Mouse (Mus musculus): ENCODE results near the gene Tmem235.
A peak's percentile ranks its signal among the peaks of the same experiment; 100 is the strongest.
"Not testable (repeated sequence)": the region's sequence is repeated elsewhere in the genome, so short reads cannot be mapped to it uniquely, and the experiment has no call there.

The Tmem235 gene

DNA sequence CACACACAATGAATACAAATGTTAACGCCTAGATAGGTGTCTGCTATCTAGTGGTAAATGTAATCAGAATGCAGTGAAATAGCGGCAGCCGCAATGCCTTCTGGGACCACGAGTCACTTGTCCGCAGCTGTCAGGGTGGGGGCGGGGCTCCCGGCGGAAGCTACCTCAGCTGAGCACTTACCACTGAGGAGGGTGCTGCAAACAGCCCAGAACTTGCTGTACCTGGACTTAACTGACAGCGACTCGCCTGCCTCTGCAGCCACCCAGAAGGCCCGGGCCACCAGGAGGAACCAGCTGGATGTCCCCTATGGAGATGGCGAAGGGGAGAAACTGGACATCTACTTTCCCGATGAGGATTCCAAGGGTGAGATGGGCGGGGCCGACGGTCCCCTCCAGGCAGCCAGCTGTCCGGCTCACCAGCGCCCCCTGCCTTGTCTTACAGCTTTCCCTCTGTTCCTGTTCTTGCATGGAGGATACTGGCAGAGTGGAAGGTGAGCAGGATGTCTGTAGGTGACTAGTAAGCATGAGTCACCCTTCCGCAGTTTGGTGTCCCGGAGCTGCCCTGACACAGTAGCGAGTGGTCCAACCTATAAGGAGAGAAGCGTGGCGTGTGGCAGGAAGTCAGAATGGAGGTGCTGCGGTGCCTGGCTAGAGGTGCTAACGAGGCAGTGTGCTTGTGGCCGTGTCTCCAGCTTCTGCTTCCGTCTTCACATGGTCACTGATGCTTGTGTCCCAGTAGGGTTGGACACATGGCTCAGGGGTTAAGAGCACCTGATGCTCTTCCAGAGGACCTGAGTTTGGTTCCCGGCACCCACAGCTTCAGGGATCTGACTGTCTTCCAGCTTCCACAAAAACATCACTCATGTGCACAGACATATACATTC is 28.2 kb upstream of the Tmem235 start:
- peak; percentile 90 for DNase-seq (ENCODE audit: extremely low spot score)

DNA sequence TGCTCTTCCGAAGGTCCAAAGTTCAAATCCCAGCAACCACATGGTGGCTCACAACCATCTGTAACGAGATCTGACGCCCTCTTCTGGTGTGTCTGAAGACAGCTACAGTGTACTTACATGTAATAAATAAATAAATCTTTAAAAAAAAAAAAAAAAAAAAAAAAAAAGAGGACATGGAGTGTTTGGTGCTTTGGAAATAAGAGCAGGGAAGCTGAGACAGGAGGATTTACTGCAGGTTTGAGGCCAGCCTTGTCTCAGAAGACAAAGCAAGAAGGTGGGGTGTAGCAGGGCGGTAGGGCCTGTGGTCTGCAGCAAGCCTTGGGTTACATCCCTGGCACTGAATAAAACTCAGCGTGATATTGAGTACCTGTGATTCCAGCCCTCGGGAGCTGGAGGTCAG is 27.0 kb upstream of the Tmem235 start:
- DNase-seq (ENCODE audit: extremely low spot score), result not testable (repeated sequence)

DNA sequence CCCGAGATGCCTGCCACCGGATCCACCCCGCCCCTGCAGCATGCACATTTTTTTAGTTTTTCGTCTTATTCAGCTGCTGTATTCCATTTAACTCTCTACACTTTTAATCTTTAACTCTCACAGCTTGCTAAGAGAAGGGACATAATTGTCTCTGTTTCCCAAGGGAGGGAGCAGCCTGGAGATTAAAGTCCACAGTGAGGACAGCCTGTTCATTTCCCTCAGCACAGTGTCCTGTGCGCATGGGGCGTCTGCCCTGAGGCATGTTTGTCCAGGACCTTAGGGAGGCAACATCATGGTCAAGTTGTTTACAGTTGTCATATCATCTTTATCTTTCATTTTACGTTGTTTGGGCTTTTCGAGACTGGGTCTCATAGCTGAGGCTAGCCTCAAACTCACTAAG is 26.5 kb upstream of the Tmem235 start:
- DNase-seq (ENCODE audit: extremely low spot score), result no peak

DNA sequence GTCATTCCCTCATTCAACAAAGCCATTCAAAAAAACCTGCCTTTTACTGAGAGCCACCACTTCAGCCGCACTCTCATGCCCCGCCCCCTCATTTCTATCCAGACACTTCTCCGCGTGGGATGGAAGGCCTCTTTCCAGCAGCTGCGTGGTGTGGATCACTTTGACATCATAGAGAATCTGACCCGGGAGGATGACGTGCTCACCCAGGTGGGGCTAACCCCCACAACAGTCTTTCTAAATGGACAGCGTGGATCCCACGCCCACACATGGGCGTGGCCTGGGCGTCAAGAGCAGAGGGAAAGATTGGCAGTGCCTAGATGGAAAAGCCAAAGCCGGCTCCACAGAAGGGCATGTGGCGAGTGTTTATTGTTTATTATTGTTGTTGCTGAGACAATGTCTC is 24.2 kb upstream of the Tmem235 start:
- DNase-seq (ENCODE audit: extremely low spot score), result no peak

DNA sequence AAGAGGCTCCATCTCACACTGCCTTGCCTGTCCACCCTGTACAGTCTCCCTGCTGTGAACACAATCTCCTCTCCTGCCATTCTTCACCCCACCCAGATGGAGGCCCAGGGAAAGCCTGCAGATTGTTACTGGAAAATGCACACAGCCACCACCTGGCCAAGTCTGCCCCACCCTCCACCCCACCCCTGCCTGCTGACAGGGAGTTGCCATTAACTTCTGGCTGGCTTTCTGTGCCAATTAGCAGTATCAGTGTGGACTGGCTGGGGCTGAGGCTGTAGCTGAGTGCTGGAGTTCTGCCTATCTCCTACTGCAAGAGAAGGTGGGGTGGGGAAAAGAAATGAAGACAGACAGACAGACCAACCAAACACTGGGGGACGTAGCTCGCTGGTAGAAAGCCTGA is 22.0 kb upstream of the Tmem235 start:
- no peak for DNase-seq (ENCODE audit: extremely low spot score)

DNA sequence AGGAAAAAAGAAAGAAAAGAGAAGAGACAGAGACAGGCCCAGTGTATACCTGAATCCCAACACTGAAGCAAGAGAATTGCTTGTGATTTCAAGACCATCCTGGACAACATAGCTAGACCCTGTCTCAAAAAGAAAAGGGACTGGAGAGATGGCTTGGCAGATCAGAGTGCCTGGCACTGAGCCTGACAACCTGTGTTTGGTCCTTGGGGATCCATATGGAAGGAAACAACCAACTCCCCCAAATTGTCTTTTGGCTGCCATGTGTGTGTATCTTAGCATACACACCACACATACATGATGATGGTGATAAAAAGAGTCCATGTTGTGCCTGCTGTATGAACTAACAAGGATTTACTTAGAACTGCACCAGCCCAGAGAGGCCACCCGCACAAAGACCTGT is 21.5 kb upstream of the Tmem235 start:
- no peak for DNase-seq (ENCODE audit: extremely low spot score)

DNA sequence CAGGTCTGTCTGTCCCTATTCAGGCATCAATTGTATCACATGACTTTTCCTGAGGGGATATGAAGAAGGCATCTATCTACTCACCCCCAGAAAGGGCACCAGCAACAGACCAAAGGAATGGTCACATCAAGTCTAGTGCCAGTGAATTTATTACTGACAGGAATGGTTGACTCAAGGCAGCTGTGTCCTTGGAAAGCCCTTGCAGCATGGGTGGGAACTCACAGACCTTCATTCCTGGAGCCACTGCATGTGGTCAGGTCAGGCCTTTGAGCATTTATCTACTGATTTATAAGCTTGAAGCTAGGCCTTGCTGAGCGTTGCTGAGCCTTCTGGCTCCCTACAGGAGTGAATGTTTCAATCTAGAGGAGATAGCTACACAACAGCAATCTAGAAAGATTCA is 19.6 kb upstream of the Tmem235 start:
- DNase-seq (ENCODE audit: extremely low spot score), result no peak

DNA sequence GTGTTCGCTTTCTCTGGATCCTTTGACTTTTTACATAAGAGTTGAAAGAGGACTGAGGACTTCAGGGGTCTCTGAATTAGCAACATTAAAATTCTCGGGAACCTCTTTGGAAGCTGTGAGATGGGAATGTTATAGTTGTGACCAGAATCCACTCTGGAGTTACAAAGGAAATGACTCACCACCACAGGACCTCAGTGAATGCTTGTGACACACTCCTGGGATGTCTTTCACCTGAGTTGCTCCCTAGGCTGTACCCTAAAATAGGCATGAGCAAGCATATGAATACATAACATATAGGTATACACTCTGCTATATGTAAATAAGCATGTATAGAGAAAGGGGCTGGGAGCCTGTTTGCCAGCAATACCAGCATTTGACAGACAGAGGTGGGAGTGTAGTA is 17.1 kb upstream of the Tmem235 start:
- no peak for DNase-seq (ENCODE audit: extremely low spot score)

DNA sequence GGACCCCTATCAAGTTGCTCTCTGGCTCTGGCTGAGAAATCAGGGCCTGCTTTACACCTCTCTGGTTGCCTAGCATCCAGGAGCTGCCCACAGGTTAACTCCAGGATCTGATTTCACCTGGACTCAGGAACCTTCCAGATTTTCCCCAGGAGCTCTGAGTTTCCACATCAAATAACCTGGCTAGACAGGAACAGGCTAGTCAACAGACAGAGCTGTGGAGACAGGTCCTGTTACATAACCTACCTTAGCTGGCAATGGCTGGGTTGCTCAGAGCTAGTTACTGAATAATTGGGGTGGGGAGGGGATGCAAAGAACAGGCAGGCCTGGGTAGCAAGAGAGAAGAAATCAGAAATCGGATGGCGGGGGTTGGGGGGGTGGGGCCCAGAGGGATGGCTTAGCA is 15.6 kb upstream of the Tmem235 start:
- DNase-seq (ENCODE audit: extremely low spot score), result no peak

DNA sequence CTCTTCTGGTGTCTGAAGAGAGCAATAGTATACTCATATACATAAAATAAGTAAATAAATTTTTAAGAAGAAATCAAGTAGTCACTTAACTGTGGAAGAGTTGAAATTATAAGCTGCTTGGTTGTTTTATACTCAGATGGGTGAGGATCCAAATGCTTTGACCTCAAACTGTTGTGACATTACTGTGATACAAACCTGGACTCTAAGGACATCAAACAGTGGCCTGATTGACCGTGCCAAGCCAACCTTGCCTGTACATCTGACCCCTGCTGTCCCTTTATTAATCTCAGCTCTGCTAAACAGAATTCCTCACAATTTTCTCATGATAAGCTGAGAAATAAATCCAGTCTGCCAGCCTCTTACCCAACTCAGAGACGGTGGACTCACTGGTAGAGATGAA is 14.9 kb upstream of the Tmem235 start:
- no peak for DNase-seq (ENCODE audit: extremely low spot score)

DNA sequence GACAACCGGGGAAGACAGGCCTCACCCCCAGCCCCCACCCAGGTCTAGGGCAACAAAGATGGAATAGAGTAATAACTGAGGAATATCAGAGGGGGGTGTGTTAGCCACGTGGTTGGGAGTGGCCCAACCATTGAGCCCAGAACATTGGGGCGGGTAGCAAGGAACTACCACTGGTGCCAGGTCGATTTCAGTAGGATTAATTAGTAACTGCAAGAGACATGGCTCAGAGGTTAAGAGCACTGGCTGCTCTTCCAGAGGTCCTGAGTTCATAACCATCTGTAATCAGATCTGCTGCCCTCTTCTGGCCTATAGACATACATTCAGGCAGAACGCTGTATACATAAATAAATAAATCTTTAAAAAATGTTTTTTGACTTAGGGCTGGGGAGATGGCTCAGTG is 13.9 kb upstream of the Tmem235 start:
- no peak for DNase-seq (ENCODE audit: extremely low spot score)

DNA sequence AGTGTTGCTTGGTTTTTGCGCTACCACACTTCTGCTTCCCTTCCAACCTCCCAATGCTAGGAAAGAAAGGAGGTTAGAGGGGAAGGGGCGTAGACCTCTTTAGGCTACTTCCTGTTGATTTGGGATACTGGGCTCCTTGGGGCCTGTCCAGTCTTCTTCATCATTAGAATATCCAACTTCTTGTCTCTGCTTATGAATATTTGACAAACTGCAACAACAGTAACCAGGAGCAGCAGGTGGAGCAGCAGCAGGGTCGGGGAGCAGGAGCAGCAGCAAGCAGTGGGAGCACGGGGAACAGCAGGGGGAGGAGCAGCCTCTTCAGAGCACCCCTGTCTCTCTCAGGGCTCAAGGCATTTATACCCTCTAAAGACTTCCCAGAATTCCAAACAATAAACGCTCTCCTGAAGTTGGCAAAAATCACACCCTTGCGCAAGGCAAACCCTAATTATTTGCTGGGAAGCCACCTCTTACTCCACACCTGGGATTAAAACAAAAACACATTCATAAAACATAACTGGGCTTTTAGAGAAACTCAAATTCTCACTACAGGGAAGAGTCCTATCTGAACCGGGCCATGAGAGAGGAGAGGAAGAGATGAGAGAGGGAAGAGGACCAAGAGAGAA is 12.8 kb upstream of the Tmem235 start:
- no peak for DNase-seq (ENCODE audit: extremely low spot score)

DNA sequence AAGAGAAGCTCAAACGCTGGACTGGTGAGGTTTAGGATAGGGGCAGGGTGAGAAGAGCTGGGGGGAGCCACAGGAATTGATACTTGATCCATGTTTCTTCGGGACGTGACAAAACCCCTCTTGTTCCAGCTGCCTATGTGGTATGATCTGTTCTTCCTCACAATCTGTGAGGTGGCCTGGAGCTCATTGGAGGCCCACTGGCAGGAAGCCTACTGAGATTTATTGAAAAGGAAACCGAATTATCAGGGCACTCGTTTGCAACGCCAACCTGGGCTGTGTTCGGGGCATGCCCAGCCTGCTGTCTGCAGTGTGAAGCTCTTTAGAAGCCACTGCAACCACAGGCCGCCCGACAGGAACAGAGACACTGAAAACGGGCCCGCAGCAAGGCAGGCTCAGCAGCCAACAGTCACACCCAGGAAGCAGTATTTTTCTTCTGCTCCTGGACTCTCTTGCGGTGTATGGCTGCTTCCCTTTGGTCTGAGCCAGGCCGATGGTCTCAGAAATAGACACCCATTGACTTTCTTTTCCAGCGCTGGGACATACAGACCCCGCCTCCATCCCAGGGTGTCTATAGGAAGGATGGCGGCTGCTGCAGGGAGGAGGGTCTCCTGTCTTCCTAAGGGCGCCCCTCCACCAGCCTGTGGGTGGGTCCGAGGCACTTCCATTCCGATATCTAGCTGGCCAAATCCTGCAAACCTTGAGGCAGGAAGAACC is 12.1 kb upstream of the Tmem235 start:
- no peak for DNase-seq (ENCODE audit: extremely low spot score)

DNA sequence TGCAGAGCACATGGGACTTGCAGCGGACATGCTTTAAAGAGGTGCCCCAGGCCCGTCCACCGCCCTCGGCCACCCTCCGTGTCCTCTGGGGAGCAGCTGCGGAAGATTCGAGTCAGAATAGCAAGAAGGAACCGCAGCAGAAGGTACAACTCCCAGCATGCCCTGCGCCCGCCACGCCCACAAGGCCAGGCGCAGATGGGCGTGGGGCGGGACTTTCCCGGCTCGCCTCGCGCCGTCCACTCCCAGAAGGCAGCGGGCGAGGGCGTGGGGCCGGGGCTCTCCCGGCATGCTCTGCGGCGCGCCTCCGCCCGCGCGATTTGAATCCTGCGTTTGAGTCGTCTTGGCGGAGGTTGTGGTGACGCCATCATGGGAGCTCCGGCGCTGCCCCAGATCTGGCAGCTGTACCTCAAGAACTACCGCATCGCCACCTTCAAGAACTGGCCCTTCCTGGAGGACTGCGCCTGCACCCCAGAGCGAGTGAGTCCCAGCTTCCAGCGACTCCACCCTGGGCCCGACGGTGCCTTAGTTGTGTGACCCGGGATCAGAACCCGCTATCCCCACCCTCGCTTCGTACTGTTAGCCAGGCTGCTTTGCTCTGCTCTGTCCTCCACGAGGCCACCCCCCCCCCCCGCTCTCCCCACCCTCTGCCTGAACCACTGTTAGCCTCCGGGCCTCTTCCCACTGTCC is 11.4 kb upstream of the Tmem235 start, which contains the start of gene Birc5:
Gene Birc5 (plus strand): TSS at position 267 of the 687 bp plus-strand sequence.
- DNase-seq (ENCODE audit: extremely low spot score), result peak; percentile 97

DNA sequence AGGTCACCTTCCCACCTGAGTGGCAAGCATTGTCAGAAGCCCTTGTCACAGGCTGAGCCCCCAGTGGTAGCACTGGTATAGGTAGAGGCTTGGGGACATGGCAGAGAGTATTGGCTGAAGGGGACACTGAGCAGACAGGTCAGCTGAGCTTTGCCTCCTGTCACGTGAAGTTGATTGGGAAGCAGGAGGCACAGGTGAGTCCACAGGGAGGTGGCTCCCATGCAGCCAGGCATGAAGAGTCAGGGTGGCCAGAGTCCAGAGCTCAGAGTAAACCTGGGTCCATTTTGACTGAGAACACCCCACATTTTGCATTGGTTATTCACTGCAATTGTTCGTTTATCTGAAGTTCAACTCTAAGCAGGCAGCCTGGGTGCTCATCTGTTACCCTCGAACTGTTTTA is 7.7 kb upstream of the Tmem235 start:
- DNase-seq (ENCODE audit: extremely low spot score), result no peak

DNA sequence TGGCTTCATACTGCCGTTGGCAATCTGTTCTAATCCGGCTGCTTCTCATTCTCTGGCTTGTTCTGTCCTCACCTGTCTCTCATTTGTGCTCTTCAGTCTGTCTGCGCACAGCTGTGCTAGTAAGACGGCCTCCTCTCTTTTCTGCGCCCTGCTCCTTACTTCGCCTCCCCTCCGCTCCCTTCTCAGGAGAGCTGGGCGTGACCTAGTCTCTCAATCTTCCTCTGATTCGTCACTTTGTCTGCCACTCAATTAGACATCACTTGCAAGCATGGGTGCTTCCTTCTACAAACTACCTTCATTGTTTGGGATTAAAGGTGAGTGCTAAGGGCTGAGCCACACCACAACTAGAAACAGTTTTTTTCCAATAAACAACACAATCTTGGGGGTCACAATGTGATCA is 6.3 kb upstream of the Tmem235 start:
- DNase-seq (ENCODE audit: extremely low spot score), result no peak

DNA sequence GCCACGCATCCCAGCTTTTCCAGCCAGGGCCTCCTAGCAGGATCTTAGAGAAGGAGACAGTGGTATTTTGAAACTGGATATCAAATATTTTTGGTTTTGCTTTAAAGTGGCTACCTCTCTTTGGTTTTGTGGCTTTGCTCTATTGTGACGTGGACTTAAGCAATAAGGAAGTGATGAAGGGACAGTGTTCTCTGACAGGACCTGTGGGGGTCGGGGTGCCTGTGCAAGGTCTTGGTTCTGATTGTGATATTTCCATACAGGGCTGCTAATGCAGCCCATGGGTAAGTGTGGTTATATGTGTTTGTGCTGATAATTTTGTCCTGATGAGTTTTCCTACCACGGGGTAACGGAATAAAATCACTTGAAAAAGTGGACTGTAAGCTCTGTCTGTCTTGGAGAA is 5.2 kb upstream of the Tmem235 start:
- no peak for DNase-seq (ENCODE audit: extremely low spot score)

DNA sequence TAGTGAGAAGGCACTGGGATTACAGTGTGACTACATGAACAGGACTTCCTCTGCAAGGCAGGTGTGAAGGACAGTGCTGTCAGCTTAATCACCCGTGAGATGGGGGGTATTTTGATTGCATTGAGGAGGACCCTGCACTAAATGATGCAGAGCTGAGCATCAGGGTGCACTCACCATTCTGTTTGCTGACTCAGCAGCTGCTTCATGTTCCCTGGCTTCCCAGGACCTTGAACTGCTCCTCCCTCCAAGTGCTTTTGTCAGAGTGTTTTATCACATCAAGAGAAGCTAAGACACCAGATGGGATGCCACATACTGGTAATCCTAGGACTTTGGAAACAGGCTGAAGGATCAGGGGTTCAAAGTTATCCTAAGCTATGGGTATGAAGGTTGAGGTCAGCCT is 4.6 kb upstream of the Tmem235 start:
- no peak for DNase-seq (ENCODE audit: extremely low spot score)

DNA sequence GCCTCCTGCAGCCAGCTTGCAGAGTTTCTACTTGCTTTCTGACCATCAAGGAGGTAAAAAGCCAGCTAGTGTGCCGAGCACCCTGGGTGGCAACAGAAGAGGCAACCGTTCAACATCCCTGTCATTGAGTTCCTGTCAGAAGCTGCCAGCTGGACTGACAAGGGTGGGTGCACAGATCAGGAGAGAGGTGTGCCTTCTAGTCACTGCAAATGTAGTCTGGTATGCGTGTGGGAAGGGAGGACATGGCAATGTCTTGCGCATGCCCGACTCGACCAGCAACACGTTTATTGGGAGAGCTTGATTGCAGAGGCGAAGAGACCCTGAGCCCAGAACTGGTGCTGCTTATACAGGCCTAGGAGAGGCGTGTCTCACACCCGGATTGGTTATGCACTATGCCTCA is 3.1 kb upstream of the Tmem235 start:
- no peak for DNase-seq (ENCODE audit: extremely low spot score)

DNA sequence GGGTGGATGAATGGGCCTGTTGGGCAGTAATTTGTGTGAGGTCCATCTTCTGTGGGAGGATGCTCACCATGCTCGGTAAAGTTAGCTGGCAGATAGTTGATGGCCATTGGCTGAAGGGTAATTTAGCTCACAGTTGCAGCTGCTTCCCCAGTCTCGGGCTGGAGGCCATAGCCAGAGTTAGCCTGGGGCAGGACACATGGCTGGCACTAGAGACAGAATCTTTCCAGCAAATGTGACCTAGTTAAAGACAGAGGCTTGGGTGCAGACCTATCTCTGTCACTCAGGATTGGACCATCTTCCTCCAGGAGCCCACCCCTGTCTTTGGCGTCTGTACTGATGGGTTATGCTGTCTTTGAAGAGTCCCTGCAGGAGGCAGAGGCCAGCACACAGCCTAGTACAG is 2.2 kb upstream of the Tmem235 start:
- no peak for DNase-seq (ENCODE audit: extremely low spot score)

DNA sequence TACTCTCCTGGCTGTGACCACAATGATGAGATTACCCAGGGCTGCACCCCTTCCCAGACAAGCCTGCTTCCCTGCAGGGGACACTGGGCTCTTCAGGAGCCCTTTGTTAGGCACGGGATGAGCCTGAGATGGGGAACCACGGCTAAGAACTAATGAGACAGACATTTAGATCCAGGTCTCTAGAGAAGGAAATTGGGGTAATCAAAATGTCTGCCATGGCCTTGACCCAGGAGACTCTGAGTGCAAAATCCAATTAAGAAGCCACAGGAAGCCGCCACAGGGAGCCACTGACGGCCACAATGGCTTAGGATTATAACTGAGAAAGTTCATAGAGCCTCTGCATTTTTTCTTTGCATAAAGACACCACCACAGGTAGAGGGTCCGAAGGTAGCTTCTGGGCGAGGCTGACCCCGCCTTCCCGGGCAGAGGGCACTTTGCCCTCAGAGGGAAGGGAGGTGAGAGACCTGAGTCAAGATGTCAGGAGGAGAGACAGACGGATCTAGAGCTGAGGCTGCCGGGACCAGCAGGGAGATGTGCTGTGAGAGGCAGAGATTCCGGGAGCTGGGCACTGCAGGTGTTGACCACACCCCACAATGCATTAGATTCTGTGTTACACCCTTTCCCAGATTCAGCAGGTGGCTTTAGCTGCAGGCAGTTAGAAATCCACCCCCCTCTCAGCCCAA is 2.8 kb downstream of the Tmem235 start:
- DNase-seq (ENCODE audit: extremely low spot score), result no peak

DNA sequence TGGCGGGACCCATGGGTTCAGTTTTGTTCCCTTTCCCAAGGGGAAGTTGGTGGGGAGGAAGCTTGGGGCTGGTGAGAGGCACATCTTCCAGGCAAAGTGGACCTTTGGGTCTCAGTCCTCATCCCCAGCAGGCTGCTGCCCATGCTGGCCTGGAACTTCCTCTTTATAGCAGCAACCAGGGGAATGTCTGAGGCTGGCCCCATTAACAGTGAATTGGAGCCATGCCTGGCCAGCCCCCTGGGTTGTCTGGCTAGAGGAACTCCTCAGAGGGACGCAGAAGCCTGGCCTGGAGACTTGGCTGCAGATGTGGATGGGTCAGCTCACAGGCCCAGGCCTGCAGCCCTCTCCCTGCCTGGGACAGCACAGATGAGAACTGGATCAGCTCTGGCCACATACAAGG is 4.3 kb downstream of the Tmem235 start:
- no peak for DNase-seq (ENCODE audit: extremely low spot score)

Data from embryo, embryonic 9.5 days (tissue).